Mouse (Mus musculus): ENCODE results near the gene Gm10409. TPM values are rescaled to one million over a fixed set of nuclear protein-coding genes. Genes with fewer than 3 reads are reported as not detected.
"Not testable (repeated sequence)": the region's sequence is repeated elsewhere in the genome, so short reads cannot be mapped to it uniquely, and the experiment has no call there.

The Gm10409 gene
- under 1 TPM; 0.49 to 0.50 TPM for total RNA-seq (2021)
- long read RNA-seq, experiment 1, result 0 reads
- long read RNA-seq, experiment 2, result 0 reads

- intact Hi-C loops (cut with DNase I); DNase-seq: not testable (repeated sequence)
These were observed at the start of gene Gm10409 for GRCm38 (mm10) chr14:3412314-3412713. Gm10409 (plus strand) TSS chr14:3412614.

GRCm38 (mm10) chr14:3394793-3395192 lies 17.6 kb upstream of the Gm10409 start, which contains the start of gene Gm10413:
Gm10413 (plus strand) TSS chr14:3395093.
- DNase-seq; intact Hi-C loops (cut with DNase I): not testable (repeated sequence)

- DNase-seq; intact Hi-C loops (cut with DNase I): not testable (repeated sequence)
These were observed 15.4 kb downstream of the Gm10409 start, which contains the start of gene Gm3005 for GRCm38 (mm10) chr14:3427803-3428202. Gm3005 (plus strand) TSS chr14:3428103.

- DNase-seq; intact Hi-C loops (cut with DNase I): not testable (repeated sequence)
These were observed 36.7 kb downstream of the Gm10409 start, which contains the start of gene Gm10408 for GRCm38 (mm10) chr14:3449079-3449478. Gm10408 (plus strand) TSS chr14:3449379.

Other genes starting within 250 kb of the Gm10409 start
- not detected for gene Gm5795, start 224.4 kb upstream of the Gm10409 start, total RNA-seq (2021)
- 1 to 10 TPM; 3.0 to 4.2 TPM for gene D830030K20Rik, start 204.1 kb upstream of the Gm10409 start, total RNA-seq (2021)
- gene Gm2956, start 80.0 kb upstream of the Gm10409 start, total RNA-seq (2021), result not detected
- not detected for gene Gm10413, start 17.5 kb upstream of the Gm10409 start, total RNA-seq (2021)
- gene Gm3005, start 15.5 kb downstream of the Gm10409 start, total RNA-seq (2021), result under 1 TPM in 1 of 2 experiments, not detected in 1; 0.74 TPM
- gene Gm10408, start 36.8 kb downstream of the Gm10409 start, total RNA-seq (2021), result not detected
- not detected for gene Gm3012, start 221.9 kb downstream of the Gm10409 start, total RNA-seq (2021)
- under 1 TPM; 0.49 to 0.50 TPM for gene Gm3020, start 239.4 kb downstream of the Gm10409 start, total RNA-seq (2021)

Data from heart, postnatal 14 days (tissue).